Mouse (Mus musculus) spleen, adult 2 months (tissue): ENCODE data around the gene Odf3l2.

Experiments used
- CTCF ChIP-seq: fragments of 200-500 bp; IDR thresholded peaks from 2 replicates; pipeline ENCODE4 v1.5.1; 2011; ENCODE audit warnings: mild to moderate bottlenecking, inconsistent platforms; ENCODE audit not compliant: insufficient read depth, insufficient read length, insufficient replicate concordance; ENCODE audit errors: extremely low read depth
- POLR2A ChIP-seq: fragments of 200-500 bp; IDR thresholded peaks from 2 replicates; pipeline ENCODE4 v1.6.1; 2011; ENCODE audit warnings: low read depth, low read length, inconsistent platforms

DNA sequence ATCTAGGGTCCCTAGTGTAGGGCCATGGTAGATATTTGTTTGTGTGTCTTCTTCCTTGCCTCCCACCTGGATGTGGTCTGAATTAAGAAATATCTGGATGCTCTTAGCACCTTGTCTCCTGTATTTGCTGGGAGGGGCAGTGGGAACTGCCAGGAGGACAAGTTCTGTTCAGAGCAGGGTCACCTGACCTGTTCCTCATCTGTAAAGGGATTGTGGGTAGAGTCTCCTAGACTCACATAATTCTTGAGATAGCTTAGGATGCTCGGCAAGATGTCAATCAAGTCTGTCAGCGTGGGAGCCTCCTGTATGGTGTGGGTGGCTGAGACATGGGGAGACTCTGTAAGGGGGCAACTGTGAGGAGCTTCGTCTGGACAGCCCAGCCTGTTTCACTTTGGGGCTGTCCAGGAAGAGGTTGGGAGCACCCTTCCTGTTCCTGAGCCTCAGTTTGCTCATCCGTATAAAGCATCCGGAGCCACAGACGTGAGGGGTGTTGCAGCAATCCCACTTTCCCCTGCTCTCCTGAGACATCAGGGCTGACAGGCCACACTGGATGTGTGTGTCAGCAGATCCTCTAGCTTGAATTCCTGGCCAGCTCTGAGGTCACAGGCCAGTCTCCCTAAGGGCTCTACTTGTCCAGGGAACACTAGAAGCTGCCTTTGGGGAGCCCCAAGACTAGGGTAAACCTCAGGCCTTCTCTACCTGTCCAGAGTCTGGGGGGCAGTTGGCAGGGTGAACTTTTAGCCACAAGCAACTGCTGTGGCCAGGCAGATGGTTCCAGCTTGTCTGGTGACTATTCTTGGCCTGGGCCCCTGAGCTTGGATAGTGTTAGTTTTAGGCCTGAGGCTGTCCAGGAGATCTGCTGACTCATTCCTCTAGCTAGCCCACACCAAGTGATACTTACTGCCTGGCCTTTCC lies 38.4 kb upstream of the Odf3l2 start:
- TF ChIP-seq CTCF, result no peak
- no peak for TF ChIP-seq POLR2A
